Mouse (Mus musculus) thymus, adult 18-20 months (tissue): Measurements from ENCODE around the gene A530032D15Rik.
"Not testable (repeated sequence)": the region's sequence is repeated elsewhere in the genome, so short reads cannot be mapped to it uniquely, and the experiment has no call there.

Source experiments
- DNase-seq, 2 experiments: peaks; one replicate each; pipeline ENCODE4 v3.0.0; 2022; ENCODE audit warnings: mixed read lengths in 2 of 2

Gene A530032D15Rik

DNA sequence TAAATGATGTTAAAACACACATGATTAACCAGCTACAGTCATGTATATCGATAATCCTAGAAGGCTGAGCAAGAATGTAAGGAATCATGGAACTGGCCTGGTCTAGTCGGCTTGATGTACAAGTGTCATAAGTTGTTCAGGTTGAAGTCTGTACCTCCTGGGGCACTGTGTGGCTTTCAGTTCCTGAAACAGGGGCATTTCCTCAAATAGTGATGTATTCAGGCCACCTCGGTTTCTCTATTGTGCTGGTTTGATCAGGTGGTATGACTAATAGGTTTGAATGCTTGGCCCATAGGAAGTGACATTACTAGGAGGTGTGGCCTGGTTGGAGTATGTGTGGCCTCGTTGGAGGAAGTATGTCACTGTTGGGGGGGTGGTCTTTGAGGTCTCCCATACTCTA lies 75.3 kb downstream of the A530032D15Rik start:
- DNase-seq = not testable (repeated sequence)

DNA sequence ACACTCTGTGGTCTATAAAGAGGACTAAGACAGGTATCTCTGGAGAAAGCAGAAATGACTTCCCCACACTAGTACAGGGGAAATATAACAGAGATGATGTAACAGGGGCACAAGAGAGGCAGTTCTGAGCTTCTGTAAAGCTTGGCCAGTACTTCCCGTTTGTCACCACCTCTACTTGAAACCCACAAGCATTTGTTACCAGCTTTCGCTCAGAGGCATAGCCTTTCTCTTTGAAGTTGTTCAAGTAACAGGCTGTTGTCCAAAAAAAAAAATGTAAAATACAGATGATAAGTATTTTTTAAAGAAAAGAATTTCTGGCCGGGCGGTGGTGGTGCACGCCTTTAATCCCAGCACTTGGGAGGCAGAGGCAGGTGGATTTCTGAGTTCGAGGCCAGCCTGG lies 76.0 kb downstream of the A530032D15Rik start:
- not testable (repeated sequence) for DNase-seq
